Mouse (Mus musculus): ENCODE measurements around the gene Rtn4rl1. TPM values are rescaled to one million over a fixed set of nuclear protein-coding genes. Genes with fewer than 3 reads are reported as not detected.
"Not testable (repeated sequence)": the region's sequence is repeated elsewhere in the genome, so short reads cannot be mapped to it uniquely, and the experiment has no call there.

Rtn4rl1 gene
- polyA plus RNA-seq, 1 experiment = 23.9 TPM

DNA sequence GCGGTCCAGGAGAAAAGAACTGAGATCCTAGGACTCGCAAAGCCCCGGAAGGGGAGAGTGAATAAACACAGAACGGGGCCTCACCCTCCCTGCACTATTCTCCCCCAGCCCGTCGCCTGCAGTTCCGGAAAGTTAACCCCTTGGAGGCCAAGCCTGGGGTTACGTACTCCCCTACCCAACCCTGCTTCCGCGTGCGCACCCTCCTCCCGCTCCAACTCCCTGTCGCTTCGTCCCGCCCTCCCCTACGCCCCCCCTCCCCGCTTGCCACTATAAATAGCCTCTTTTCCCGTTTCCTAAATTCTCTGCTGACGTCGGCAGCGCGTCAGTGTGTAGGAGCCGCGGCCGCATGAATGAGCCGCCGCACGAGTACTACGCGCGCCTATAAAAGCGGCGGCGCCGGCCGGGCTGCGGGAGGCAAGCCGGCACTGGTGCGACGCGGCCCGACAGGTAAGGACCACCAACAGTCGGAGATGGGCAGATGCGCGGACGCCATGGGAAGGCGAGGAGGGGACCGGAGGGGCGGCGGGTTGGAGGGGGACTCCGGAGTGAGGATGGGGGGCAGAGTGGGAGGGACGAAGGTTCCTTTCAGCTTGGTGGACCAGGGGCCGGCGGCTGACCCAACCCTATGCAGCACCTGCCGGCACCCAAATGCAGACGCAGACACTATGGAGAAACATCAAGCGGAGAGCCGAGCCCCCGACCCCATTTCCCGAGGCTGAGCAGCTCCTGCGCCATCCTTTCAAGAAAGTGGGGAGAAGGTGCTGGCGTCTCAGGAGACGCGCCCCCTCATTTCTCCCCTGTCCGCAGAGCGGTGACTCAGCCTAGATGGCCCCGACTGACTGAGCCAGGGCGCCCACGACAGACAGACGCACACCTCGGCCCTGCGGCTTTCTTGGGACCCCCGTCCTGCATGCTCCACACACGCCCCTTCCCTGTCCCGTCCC, 21.2 kb upstream of the Rtn4rl1 start:
- DNase-seq = peak; percentile 70 to 77
- WGBS = under 1% methylated on average over 74 of the region's 75 CpGs
- TF ChIP-seq CTCF (IDR thresholded peaks at IDR 0.05; ENCODE audit: borderline replicate concordance, insufficient read depth, low read depth, low read length) (no peak), POLR2A (IDR thresholded peaks at IDR 0.05; ENCODE audit: borderline replicate concordance, insufficient read depth, low read length) (no peak)
- Histone ChIP-seq H3K27ac (ENCODE audit: insufficient read depth, low read length) (no peak overlapping the region), H3K4me3 (replicated peaks; ENCODE audit: insufficient read depth, low read depth, low read length) (peak overlapping the region; percentile 75), H3K4me1 (ENCODE audit: control insufficient read depth, insufficient read depth, low read length) (peaks cover 3% of the 10 kb centered on the region; the same call in 1 of the 2 replicates), H3K27me3 (ENCODE audit: control insufficient read depth, insufficient read depth, low read length) (no peaks in the 10 kb centered on the region)

GRCm38 (mm10) chr11:75173095-75173798, 20.3 kb upstream of the Rtn4rl1 start:
- DNase-seq = peak; percentile 90 to 94
- WGBS = under 1% methylated on average over 70 of the region's 71 CpGs
- Histone ChIP-seq H3K27ac (ENCODE audit: insufficient read depth, low read length) (no peak overlapping the region), H3K4me3 (replicated peaks; ENCODE audit: insufficient read depth, low read depth, low read length) (peak overlapping the region; percentile 75), H3K4me1 (ENCODE audit: control insufficient read depth, insufficient read depth, low read length) (peaks cover 8% of the 10 kb centered on the region; the same call in 1 of the 2 replicates), H3K27me3 (ENCODE audit: control insufficient read depth, insufficient read depth, low read length) (no peaks in the 10 kb centered on the region)
- TF ChIP-seq POLR2A (IDR thresholded peaks at IDR 0.05; ENCODE audit: borderline replicate concordance, insufficient read depth, low read length) (peak; percentile 35; the same call in 1 of the 2 replicates), CTCF (IDR thresholded peaks at IDR 0.05; ENCODE audit: borderline replicate concordance, insufficient read depth, low read depth, low read length) (no peak)

- DNase-seq = no peak
- no peaks in the 10 kb centered on the region for H3K27me3 ChIP-seq (ENCODE audit: control insufficient read depth, insufficient read depth, low read length)
- TF ChIP-seq POLR2A (IDR thresholded peaks at IDR 0.05; ENCODE audit: borderline replicate concordance, insufficient read depth, low read length) = no peak
- no peak for TF ChIP-seq CTCF (IDR thresholded peaks at IDR 0.05; ENCODE audit: borderline replicate concordance, insufficient read depth, low read depth, low read length)
- H3K4me3 ChIP-seq (replicated peaks; ENCODE audit: insufficient read depth, low read depth, low read length) = peak overlapping the region; percentile 75
- H3K4me1 ChIP-seq (ENCODE audit: control insufficient read depth, insufficient read depth, low read length) = peaks cover 8% of the 10 kb centered on the region; the same call in 1 of the 2 replicates
- no peak overlapping the region for H3K27ac ChIP-seq (ENCODE audit: insufficient read depth, low read length)
- WGBS = 2% methylated on average over 15 of the region's 15 CpGs
Observed at GRCm38 (mm10) chr11:75173799-75174165, 19.8 kb upstream of the Rtn4rl1 start.

DNA sequence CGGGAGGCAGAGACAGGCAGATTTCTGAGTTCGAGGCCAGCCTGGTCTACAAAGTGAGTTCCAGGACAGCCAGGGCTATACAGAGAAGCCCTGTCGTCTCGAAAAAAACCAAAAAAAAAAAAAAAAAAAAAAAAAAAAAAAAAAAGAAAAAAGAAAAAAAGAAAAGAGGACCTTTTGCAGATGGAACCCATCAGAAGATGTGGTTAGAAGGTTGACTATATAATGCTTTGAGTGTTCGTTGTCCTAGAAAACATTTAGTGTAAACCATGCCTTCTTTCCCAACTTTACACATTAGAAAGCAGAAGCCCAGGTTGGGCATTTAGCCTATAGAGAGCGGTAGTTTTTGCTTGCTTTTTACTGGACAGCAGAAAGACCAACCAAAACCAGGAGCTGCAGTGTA, 19.0 kb upstream of the Rtn4rl1 start:
- H3K27ac ChIP-seq (ENCODE audit: insufficient read depth, low read length); H3K27me3 ChIP-seq (ENCODE audit: control insufficient read depth, insufficient read depth, low read length); DNase-seq; H3K4me3 ChIP-seq (replicated peaks; ENCODE audit: insufficient read depth, low read depth, low read length); H3K4me1 ChIP-seq (ENCODE audit: control insufficient read depth, insufficient read depth, low read length): not testable (repeated sequence)
- 73% methylated on average over 6 of the region's 6 CpGs for WGBS

GRCm38 (mm10) chr11:75178011-75178410, 15.6 kb upstream of the Rtn4rl1 start:
- Histone ChIP-seq H3K27ac (ENCODE audit: insufficient read depth, low read length) (no peak overlapping the region), H3K4me1 (ENCODE audit: control insufficient read depth, insufficient read depth, low read length) (peaks cover 5% of the 10 kb centered on the region; the same call in 1 of the 2 replicates), H3K27me3 (ENCODE audit: control insufficient read depth, insufficient read depth, low read length) (no peaks in the 10 kb centered on the region), H3K4me3 (replicated peaks; ENCODE audit: insufficient read depth, low read depth, low read length) (peak overlapping the region; percentile 62)
- DNase-seq = peak in 1 of 2 experiments; percentile 34
- 35% methylated on average over 12 of the region's 12 CpGs for WGBS
- TF ChIP-seq CTCF (IDR thresholded peaks at IDR 0.05; ENCODE audit: borderline replicate concordance, insufficient read depth, low read depth, low read length) (no peak), POLR2A (IDR thresholded peaks at IDR 0.05; ENCODE audit: borderline replicate concordance, insufficient read depth, low read length) (no peak)

- H3K27ac ChIP-seq (ENCODE audit: insufficient read depth, low read length) = peak within 1 kb of the TSS; percentile 54; the same call in 1 of the 2 replicates
- H3K4me3 ChIP-seq (replicated peaks; ENCODE audit: insufficient read depth, low read depth, low read length) = peak within 1 kb of the TSS; percentile 62
- peak; percentile 92 for TF ChIP-seq CTCF (IDR thresholded peaks at IDR 0.05; ENCODE audit: borderline replicate concordance, insufficient read depth, low read depth, low read length)
- peak; percentile 88 for TF ChIP-seq POLR2A (IDR thresholded peaks at IDR 0.05; ENCODE audit: borderline replicate concordance, insufficient read depth, low read length)
- H3K27me3 ChIP-seq (ENCODE audit: control insufficient read depth, insufficient read depth, low read length) = no peaks in the 10 kb centered on the region
- peak; percentile 89 to 92 for DNase-seq
- under 1% methylated on average over 33 of the region's 33 CpGs for WGBS
- peaks cover 5% of the 10 kb centered on the region; the same call in 1 of the 2 replicates for H3K4me1 ChIP-seq (ENCODE audit: control insufficient read depth, insufficient read depth, low read length)
Observed at GRCm38 (mm10) chr11:75178672-75179208, 14.8 kb upstream of the Rtn4rl1 start, which contains the start of gene Ovca2. TSS of gene Ovca2 (minus strand) at chr11:75178835.

DNA sequence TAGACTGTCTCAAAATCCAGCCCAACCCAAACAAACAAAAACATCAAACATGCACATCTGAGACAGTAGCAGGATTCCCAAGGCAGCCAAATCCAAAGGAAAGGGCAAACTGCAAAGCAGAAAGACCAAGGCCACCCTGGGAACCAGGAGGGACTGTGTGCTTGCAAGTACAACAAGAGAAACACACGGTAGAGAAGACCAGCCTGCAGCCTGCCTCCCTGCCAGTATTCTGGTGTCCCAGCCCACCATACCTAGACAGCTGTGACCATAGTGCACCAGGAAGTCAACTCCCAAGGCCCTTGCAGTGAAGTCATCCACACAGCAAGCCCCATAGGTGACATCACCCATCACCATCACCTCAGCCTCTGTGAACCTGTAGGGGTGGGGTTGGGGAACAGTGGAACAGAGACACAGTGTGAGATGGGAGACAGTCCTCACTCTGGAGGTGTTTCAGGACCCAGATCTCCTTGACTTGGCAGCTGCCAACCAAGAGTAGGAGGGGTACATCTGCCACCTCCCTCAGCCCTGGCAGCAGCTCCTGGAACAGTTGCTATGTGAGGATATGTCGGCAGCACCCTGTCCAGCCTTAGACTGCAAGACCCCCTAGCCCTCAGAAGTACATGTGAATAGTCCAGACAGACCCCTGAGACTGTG, 9.5 kb upstream of the Rtn4rl1 start:
- WGBS = 33% methylated on average over 2 of the region's 2 CpGs
- DNase-seq = no peak
- Histone ChIP-seq H3K27me3 (ENCODE audit: control insufficient read depth, insufficient read depth, low read length) (no peaks in the 10 kb centered on the region), H3K4me1 (ENCODE audit: control insufficient read depth, insufficient read depth, low read length) (peaks cover 2% of the 10 kb centered on the region; the same call in 1 of the 2 replicates), H3K27ac (ENCODE audit: insufficient read depth, low read length) (no peak overlapping the region), H3K4me3 (replicated peaks; ENCODE audit: insufficient read depth, low read depth, low read length) (no peak overlapping the region)
- no peak for TF ChIP-seq POLR2A (IDR thresholded peaks at IDR 0.05; ENCODE audit: borderline replicate concordance, insufficient read depth, low read length)
- no peak for TF ChIP-seq CTCF (IDR thresholded peaks at IDR 0.05; ENCODE audit: borderline replicate concordance, insufficient read depth, low read depth, low read length)

All from cerebellum, adult 2 months (tissue).